ENCODE assay signal across 30 mouse cellular contexts in genomic region chr4:57285251-57285650, GRCm38 (mm10).
"Had no signal": no experiment of that assay in that cellular context is flagged by ENCODE, and none has a peak within 500 bp of the region (broad histone marks: within the 10 kb centered on the region; RNA-seq: fewer than 3 reads in every experiment).

No protein-coding gene starts in this region.

- H3K36me3 ChIP-seq: limb, embryonic 10.5 days; limb, embryonic 12.5 days; limb, embryonic 13.5 days; limb, embryonic 15.5 days; liver, embryonic 13.5 days; liver, embryonic 15.5 days; lung, embryonic 15.5 days; midbrain, embryonic 10.5 days; midbrain, embryonic 12.5 days; midbrain, embryonic 13.5 days; midbrain, embryonic 15.5 days; neural tube, embryonic 12.5 days had no signal

- H3K4me1 ChIP-seq: limb, embryonic 10.5 days; limb, embryonic 13.5 days; limb, embryonic 15.5 days; liver, embryonic 13.5 days; liver, embryonic 15.5 days; midbrain, embryonic 10.5 days; midbrain, embryonic 12.5 days; midbrain, embryonic 13.5 days; midbrain, embryonic 15.5 days; neural tube, embryonic 12.5 days had no signal

- ATAC-seq: lung, postnatal 0 days; midbrain, embryonic 13.5 days; midbrain, embryonic 15.5 days; midbrain, embryonic 16.5 days had no signal

- H3K9me3 ChIP-seq: limb, embryonic 10.5 days; limb, embryonic 13.5 days; limb, embryonic 15.5 days; liver, embryonic 13.5 days; liver, embryonic 15.5 days; lung, embryonic 15.5 days; midbrain, embryonic 10.5 days; midbrain, embryonic 12.5 days; midbrain, embryonic 13.5 days; midbrain, embryonic 15.5 days; neural tube, embryonic 12.5 days had no signal

- H3K4me2 ChIP-seq: limb, embryonic 12.5 days; limb, embryonic 13.5 days; limb, embryonic 15.5 days; liver, embryonic 13.5 days; liver, embryonic 15.5 days; lung, embryonic 14.5 days; lung, embryonic 15.5 days; midbrain, embryonic 11.5 days; midbrain, embryonic 12.5 days; midbrain, embryonic 13.5 days; midbrain, embryonic 15.5 days; neural tube, embryonic 12.5 days had no signal

- H3K4me3 ChIP-seq: left cerebral cortex, adult 2 months; limb, embryonic 10.5 days; limb, embryonic 12.5 days; limb, embryonic 13.5 days; limb, embryonic 15.5 days; liver, embryonic 13.5 days; liver, embryonic 15.5 days; lung, embryonic 15.5 days; megakaryocyte, embryonic 14.5 days; midbrain, embryonic 10.5 days; midbrain, embryonic 12.5 days; midbrain, embryonic 13.5 days; midbrain, embryonic 15.5 days; myocyte; neural tube, embryonic 12.5 days had no signal

- DNase-seq: left cerebral cortex, postnatal 4 days; liver; liver, embryonic 13.5 days; lung, adult 18-20 months; lung, adult 2 months; lung, embryonic 14.5 days; lung, postnatal 10 days; lung, postnatal 14 days; lung, postnatal 36 days; lung, postnatal 4 days; midbrain, embryonic 14.5 days had no signal

- H3K27ac ChIP-seq: left cerebral cortex, adult 2 months; limb, embryonic 10.5 days; limb, embryonic 12.5 days; limb, embryonic 13.5 days; limb, embryonic 15.5 days; liver, embryonic 13.5 days; liver, embryonic 14.5 days; liver, embryonic 15.5 days; lung, embryonic 15.5 days; macrophage; midbrain, embryonic 10.5 days; midbrain, embryonic 12.5 days; midbrain, embryonic 13.5 days; midbrain, embryonic 15.5 days; neural tube, embryonic 12.5 days had no signal

- H3K27me3 ChIP-seq: limb, embryonic 12.5 days; limb, embryonic 13.5 days; limb, embryonic 15.5 days; liver, embryonic 13.5 days; liver, embryonic 15.5 days; megakaryocyte, embryonic 14.5 days; midbrain, embryonic 12.5 days; midbrain, embryonic 13.5 days; midbrain, embryonic 15.5 days; neural tube, embryonic 12.5 days had no signal

- H3K9ac ChIP-seq: limb, embryonic 12.5 days; limb, embryonic 13.5 days; limb, embryonic 15.5 days; liver, embryonic 13.5 days; liver, embryonic 14.5 days; liver, embryonic 15.5 days; lung, embryonic 14.5 days; lung, embryonic 15.5 days; midbrain, embryonic 12.5 days; midbrain, embryonic 13.5 days; midbrain, embryonic 15.5 days; neural tube, embryonic 12.5 days had no signal
